Mouse (Mus musculus) adrenal gland (tissue): ENCODE data around the gene Helt.

ENCODE experiments used
- intact Hi-C: fragments of 180-260 bp; cut with DNase I; formaldehyde crosslinking; loops from one replicate; pipeline ENCODE4 v1.15.1; 2025
- long read RNA-seq, 2 experiments: library from polyadenylated mRNA; unstranded; transcript quantifications; one replicate each; pipeline ENCODE4 v2.0.0; 2020; ENCODE audit warnings: borderline replicate concordance in 1 of 2; ENCODE audit not compliant: insufficient replicate concordance in 1 of 2

Gene Helt
- long read RNA-seq, experiment 1 = 0 reads
- long read RNA-seq, experiment 2 = 0 reads

DNA sequence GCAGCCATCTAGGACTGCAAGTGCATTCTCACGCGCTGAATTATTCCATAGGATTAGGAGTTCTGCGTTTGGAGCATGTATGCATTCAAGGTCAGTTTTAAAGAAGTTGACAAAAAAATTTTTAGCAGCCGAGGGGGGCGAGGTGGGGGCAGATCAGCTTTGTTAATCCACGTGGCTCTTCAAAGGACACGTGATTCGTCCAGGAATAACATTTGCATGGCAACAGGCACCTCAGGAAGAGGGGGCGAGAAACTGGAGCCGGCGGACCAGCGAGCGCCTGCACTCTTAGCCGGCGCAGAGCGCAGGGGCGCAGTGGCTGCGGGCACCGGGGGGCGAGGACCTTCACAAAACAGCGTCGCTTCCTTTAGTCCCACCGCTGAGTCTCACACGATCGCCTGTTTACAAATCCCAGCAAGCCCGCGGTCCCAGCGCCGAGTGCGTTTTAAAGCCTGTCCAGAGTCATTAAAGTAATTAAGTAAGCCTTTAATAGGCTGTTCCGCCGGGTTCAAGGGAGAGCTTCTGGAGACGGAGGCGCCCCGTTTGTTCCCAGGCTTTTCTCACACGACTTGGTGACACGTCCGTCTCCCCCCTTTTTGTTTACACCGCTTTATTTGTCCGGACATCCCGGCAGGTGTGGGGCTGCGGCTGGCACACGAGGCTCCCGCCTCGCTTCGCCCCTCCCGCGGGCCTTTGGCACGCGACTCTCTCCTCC is at the start of gene Helt:
Gene Helt (minus strand): TSS at position 491 of the 712 bp plus-strand sequence.
- intact Hi-C loops = no loop called here

- intact Hi-C loops = no loop called here
These were observed 47.8 kb upstream of the Helt start for GRCm38 (mm10) chr8:46342272-46342671.

DNA sequence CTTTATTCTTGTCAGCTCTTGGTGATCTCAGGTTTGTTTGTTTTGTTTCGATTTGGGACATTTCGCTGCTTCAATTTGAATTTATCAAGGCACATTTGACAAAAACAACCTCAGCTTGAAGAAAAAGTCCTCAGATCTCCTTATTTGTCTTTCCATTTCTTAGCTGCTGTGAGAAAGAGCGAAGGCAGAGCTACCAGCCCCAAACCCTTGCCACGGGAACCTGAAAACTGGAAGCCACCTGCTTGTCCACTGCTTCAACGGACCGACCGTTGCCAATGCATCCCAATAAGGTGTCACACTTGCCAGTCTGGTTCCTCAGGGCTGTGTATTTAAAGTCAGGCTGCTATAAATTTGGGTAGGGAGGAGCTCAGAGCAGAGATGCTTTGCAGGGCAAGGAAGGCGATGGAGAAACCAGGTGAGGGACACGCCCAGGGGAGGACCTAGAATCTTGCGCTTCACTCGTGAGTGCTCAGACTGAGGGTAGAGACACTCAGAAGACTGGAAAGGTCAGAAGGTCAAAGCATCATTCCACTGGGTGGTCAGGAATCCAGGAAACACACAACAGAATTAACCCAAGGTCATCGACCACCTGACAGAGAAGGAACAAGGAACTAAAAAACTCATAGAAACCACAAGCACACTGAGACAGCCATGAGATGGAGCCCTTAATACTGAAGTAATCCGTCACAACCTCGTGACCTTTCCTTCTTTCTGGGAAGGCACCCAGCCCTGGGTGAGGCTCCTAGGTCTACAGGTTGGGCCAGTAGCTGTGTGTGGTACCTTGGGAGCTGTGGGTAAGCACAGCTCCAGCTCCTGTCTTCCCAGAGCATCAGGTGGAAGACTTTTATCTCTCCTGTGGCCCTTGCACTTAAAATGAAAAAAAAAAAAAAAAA is 46.2 kb upstream of the Helt start:
- intact Hi-C loops = no loop called here

- intact Hi-C loops = no loop called here
These were observed 44.8 kb upstream of the Helt start for GRCm38 (mm10) chr8:46339317-46339716.

DNA sequence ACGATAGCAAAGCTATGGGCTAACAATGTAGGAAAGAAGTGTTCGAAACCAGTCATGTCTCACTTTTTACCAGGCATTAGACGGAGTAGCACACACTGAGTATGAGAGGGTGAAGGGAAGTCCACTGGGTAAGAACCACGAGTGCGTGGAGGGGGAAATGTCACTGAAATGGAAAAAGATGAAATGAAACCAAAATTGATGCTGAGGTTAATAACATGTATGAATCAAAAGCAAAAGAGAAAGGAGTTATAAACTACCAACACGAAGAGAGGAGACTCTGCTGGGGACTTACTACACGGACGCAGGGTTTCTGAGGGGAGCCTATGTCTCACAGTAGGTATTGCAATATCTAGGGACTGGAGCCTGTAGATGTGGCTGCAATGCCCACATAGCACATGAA is 41.9 kb upstream of the Helt start:
- intact Hi-C loops = no loop called here

GRCm38 (mm10) chr8:46332389-46333061 is 38.1 kb upstream of the Helt start:
- intact Hi-C loops = no loop called here

GRCm38 (mm10) chr8:46331801-46332200 is 37.3 kb upstream of the Helt start:
- intact Hi-C loops = no loop called here

DNA sequence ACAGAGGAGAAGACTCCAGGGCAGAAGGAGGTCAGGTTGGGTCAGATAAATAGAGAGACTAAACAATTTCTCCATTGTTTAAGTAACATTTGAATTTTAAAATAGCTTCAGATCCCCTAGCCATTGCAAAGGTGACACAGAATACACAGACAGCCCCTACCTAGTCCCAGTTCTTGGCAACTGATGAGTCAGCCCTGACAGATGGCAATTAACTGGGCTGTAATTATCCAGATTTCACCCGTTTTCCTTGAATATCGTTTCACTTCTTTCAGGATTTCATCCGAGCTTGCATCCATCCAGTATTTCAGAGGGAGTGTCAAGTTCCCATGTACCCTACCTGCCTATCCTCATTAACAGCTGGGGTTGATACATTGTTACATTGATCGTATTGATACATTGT is 34.9 kb upstream of the Helt start:
- intact Hi-C loops = no loop called here

- intact Hi-C loops = no loop called here
These were observed 32.8 kb upstream of the Helt start for GRCm38 (mm10) chr8:46327284-46327683.

- intact Hi-C loops = no loop called here
These were observed 32.2 kb upstream of the Helt start for GRCm38 (mm10) chr8:46326715-46327114.

GRCm38 (mm10) chr8:46324676-46325075 is 30.2 kb upstream of the Helt start:
- intact Hi-C loops = no loop called here

DNA sequence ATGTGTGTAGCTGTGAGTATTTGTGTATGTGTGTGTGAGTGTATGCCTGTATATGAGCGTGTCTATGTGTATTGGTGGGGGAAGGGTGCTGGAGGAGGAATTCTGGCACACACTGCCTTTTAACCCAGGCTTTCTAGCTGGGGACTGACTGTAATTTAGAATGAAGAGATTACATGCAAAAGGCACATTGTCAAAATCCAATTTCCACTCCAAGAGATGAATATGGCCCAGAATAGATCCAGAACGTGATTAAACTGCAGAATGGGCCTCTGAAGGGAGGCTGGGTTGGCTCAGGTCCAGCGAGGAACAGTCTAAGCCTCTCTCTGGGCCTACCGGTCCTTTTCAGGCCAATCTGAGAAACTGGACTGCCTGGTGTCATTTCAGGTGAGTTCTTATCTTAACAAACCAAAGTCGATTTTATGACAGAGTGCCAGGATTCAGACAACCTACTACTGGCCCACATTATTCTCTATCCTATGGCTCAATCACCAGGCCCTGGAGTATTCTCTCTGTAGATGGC is 29.3 kb upstream of the Helt start:
- intact Hi-C loops = no loop called here

- intact Hi-C loops = no loop called here
These were observed 28.4 kb upstream of the Helt start for GRCm38 (mm10) chr8:46322833-46323232.

- intact Hi-C loops = no loop called here
These were observed 27.9 kb upstream of the Helt start for GRCm38 (mm10) chr8:46322421-46322820.

GRCm38 (mm10) chr8:46318802-46319201 is 24.3 kb upstream of the Helt start:
- intact Hi-C loops = no loop called here

DNA sequence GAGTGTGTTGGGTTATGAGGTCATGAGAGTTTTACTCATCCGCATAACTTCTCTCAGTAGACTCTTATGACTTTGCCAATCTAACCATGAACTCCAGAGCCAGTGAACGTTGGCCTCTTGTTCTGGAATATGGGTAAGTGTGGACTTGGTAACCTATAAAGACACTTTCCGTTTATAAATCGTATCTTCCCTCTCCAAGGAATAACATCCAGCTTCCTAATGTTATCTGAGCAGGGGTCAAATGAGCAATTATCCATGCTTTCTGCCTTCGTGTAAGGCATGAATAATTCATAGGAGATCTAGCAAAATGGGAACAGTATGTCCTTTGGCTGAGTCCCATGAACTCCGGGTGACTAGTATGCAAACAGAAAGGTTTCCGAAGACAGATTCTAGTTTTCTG is 22.7 kb upstream of the Helt start:
- intact Hi-C loops = no loop called here

- intact Hi-C loops = no loop called here
These were observed 19.3 kb upstream of the Helt start for GRCm38 (mm10) chr8:46313798-46314197.

DNA sequence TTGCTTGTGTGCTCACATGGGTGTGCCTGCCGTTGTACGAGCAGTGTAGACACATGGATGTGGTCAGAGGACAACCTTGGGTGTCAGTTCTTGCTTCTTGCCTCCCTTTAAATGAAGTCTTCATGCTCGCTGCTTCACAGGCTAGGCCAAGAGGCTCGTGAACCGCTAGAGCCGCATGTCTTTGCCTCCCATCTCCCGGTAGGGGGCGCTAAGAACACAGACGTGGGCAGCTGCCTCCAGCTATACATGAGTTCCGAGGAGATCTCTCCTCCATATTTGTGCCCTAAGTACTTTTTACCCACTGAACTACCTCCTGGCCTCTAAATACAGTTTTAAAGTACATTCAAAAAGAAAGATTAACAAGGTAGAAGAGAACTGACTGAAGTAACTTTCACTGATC is 16.7 kb upstream of the Helt start:
- intact Hi-C loops = loop anchor here (2.0 kb wide), 1 partner anchor 236 kb away; no protein-coding TSS in a partner anchor

DNA sequence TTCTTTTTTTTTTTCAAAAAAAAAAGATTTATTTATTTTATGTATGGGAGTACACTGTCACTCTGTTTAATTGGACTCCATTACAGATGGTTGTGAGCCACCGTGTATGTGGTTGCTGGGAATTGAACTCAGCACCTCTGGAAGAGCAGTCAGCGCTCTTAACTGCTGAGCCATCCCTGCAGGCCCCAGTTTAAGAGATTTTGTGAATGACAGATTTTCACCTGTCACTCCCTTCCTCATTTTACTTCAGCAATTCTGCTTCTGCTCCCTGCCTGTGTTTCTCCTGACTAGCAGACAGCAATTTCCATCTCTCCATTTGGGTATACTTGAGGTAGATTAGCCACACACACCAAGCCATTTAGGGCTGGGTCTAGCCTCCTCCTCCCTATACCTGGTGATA is 13.7 kb upstream of the Helt start:
- intact Hi-C loops = no loop called here

DNA sequence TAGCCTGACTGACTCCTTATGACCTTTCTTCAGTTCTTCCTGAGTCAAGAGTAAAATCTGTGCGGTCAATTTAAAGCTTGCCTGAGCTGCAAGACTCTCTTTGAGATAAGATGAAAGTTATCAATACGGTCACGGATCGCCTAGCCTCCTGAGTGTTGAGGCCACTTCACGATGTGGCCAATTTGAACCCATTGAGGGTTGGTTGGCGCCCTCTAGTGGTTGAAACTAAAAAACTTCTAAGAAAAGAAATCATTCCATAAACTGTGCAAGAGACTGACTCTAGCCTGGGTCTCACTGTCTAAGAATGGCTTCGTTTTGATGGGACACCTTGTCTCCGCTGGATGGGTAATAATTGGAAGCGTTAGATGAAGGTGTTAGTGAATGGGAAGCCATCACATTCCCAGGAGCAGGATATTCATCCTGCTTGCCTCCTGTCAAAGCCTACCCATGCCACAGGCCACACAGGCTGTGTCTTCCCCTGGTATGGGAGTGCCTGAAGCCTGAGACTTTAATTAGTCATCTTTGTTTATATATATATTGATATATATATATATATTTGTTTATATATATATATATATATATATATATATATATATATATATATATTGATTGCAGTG is 11.4 kb upstream of the Helt start:
- intact Hi-C loops = loop anchor here (2.0 kb wide), 1 partner anchor 63 kb away; no protein-coding TSS in a partner anchor

DNA sequence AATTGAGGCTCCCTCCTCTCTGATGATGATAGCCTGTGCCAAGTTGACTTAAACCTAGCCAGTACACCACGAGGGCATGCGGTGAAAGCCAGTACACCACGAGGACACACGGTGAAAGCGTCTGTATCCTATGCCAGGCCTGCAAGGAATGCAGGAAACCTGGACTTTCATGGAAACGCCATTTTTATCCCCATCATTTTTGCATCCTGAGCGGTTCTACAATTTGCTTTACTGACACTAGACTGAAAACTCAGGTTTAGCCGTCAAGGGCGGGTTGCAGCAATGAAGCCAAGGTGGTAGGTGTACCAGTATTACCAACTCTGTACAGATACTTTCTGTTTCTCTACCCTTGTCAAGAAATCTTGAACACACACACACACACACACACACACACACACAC is 7.7 kb upstream of the Helt start:
- intact Hi-C loops = no loop called here
